Mouse (Mus musculus) T-helper 17 cell (primary cell): Measurements from ENCODE around the gene Ghr.

ENCODE experiments used
- in situ Hi-C, 2 experiments: fragments of 300-600 bp; cut with MboI, MseI; formaldehyde crosslinking; loops; 1 replicate in 1 of 2; 2 replicates in 1 of 2; pipeline ENCODE4 v1.15.1; 2025; ENCODE audit warnings: high pct_unique_total_duplicates in 2 of 2

The Ghr gene

GRCm38 (mm10) chr15:3449564-3449963 is 133.7 kb downstream of the Ghr start:
- in situ Hi-C loops: no loop called here

GRCm38 (mm10) chr15:3445285-3445909 is 137.9 kb downstream of the Ghr start:
- in situ Hi-C loops: no loop called here

DNA sequence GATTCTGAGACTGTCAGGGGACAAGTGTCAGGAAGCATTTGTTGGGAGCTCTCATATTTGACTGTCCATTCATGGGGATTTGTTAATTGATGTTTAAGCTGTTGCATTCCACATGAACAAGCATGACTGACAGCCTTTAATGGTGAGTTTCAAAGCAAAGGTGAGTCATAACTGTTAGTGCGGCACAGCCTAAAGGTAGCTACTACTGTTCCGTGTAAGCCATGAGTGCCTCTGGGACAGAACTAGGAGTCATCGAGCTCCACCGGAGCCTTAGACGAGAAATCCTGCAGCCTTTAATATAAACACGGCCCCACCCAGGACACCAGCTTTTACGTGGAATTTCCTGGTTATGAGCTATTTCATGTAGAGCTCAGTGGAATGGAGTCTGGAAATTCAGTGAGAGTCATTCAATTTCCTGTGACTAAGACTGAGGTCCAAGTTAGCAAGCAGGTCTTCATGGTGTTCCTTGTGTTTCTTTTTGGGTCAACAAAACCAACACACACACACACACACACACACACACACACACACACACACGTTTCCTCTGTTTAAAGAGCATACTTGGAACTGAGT is 138.8 kb downstream of the Ghr start:
- in situ Hi-C loops: no loop called here

- in situ Hi-C loops: no loop called here
Observed at GRCm38 (mm10) chr15:3441506-3442286, 141.6 kb downstream of the Ghr start.

GRCm38 (mm10) chr15:3437381-3437780 is 145.9 kb downstream of the Ghr start:
- in situ Hi-C loops: no loop called here

DNA sequence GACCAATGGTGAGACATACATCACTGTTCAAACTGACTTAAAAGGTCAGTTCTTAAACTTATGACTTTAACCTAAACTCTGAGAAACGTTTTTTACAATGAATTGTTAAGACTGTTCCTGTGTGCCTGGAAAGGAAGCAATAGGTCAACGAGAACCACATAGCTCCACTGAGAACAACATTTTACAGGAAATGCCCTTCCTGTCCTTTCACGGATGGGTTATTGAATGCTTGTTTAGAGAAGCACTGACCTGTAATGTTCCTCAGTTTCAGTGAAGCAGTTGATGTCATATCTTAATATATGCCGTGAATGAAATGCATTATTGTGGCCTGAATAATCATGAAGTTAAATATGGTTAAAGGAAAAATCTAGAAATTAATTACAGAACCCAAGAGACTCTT is 147.7 kb downstream of the Ghr start:
- in situ Hi-C loops: no loop called here

GRCm38 (mm10) chr15:3434461-3434860 is 148.8 kb downstream of the Ghr start:
- in situ Hi-C loops: no loop called here

- in situ Hi-C loops: no loop called here
Observed at GRCm38 (mm10) chr15:3433281-3433680, 150.0 kb downstream of the Ghr start.

GRCm38 (mm10) chr15:3432823-3433222 is 150.5 kb downstream of the Ghr start:
- in situ Hi-C loops: no loop called here

- in situ Hi-C loops: no loop called here
Observed at GRCm38 (mm10) chr15:3429417-3429816, 153.9 kb downstream of the Ghr start.

DNA sequence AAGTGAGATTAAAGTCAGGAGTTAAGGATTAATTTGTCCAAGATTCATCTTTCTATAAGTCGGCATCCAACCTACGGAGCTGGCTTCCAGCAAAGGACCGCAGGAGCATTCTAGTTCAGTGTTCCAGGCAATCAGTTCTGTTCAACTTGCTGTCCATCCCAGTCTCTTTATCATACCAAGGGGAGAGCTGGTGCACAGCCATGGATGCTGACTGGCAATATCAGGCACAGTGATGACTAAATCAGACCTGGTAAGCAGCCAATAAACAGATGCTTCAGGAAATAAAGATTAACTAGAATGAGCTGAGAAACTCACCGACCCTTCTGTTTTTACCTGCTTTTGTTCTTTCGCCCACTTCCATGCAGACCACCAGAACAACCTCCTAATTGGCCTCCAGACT is 154.3 kb downstream of the Ghr start:
- in situ Hi-C loops: no loop called here

GRCm38 (mm10) chr15:3426401-3426800 is 156.9 kb downstream of the Ghr start:
- in situ Hi-C loops: no loop called here

- in situ Hi-C loops: no loop called here
Observed at GRCm38 (mm10) chr15:3423177-3423576, 160.1 kb downstream of the Ghr start.

DNA sequence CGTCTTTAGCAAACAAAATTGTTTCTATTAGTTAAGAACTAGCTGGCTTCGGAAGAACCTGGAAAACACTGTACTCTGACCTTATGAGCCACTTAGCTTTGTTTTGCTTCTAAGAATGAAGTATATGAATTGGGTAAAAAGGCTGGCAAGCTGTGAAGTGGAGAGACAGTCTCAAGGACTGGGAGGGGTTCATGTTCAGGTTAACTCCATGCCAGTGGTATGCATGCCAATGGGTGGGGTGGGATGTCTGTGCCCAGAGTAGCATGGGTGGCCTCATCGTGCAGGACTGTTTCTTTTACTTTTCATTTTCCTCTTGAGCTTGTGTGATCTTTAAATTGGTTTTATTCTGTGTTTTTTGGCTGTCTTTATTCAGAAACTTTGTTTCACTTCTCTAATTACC is 165.6 kb downstream of the Ghr start:
- in situ Hi-C loops: no loop called here

- in situ Hi-C loops: no loop called here
Observed at GRCm38 (mm10) chr15:3413103-3413502, 170.2 kb downstream of the Ghr start.

GRCm38 (mm10) chr15:3408478-3408877 is 174.8 kb downstream of the Ghr start:
- in situ Hi-C loops: no loop called here

DNA sequence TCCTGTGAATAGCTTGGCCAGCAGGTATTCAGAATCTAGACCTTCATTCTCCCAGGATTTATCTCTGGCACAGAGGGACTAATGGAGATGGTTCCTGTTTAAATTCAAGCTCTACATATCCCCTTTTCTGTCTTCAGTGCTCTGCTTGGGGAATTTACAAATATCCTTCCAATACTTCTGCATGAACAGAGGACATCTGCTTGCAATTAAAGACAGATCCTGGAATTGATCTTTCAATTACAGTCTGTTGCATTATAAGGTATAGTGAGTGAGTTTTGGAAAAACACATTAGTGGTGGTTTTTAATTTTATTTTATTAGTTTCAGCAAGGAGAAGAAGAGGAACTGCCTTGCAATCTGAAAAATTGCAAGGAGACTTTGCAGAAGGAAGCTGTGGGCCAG is 184.1 kb downstream of the Ghr start:
- in situ Hi-C loops: no loop called here

GRCm38 (mm10) chr15:3397369-3398100 is 185.8 kb downstream of the Ghr start:
- in situ Hi-C loops: no loop called here

DNA sequence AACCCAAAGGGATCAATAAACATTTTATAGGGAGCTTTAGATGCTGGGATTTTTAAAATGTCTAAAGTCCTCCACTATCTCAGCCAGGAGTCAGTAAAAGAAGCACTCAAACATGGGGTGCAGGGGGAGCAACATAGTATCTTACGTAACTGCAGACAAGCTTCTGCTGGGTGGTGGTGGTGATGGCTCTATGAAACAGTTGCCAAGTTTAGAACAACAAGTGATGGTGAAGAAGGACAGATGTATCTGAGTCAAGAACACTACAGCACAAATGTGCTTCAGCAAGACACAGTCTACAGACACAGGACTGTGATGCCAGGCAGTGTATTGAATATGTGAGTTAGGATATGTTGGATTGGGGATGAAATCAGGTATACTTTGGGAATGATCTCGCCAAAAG is 187.1 kb downstream of the Ghr start:
- in situ Hi-C loops: no loop called here

- in situ Hi-C loops: no loop called here
Observed at GRCm38 (mm10) chr15:3395700-3396099, 187.6 kb downstream of the Ghr start.

- in situ Hi-C loops: no loop called here
Observed at GRCm38 (mm10) chr15:3390722-3391121, 192.6 kb downstream of the Ghr start.

- in situ Hi-C loops: no loop called here
Observed at GRCm38 (mm10) chr15:3389011-3389410, 194.3 kb downstream of the Ghr start.
